Mouse (Mus musculus): ENCODE results near the gene Skint9. TPM values are rescaled to one million over a fixed set of nuclear protein-coding genes. Genes with fewer than 3 reads are reported as not detected.

Gene Skint9
- polyA plus RNA-seq (2012), result not detected in 2 replicates

DNA sequence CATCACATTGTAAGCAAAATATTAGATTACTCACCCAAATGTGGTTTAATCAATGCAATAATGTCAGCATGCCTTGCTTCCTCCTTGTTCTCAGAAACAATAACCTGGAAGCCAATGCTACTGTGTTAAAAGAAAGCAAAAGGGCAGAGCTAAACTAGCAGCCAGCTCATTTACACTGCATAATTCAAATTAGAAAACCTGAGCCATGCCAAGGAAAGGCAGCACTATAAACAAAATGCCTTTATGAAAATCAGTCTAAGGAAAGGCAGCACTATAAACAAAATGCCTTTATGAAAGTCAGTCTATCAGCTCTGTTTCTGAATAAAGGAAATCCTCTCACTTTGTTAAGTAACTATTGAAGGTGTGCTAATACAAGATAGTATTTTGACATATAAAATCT lies at the start of gene Skint9:
Gene Skint9, minus strand, starts transcription at position 101 of the 400 bp plus-strand sequence.

Other genes with a start within 250 kb of the Skint9 start
- gene Skint3, start 201.7 kb downstream of the Skint9 start, polyA plus RNA-seq (2012), result not detected in 2 replicates
- gene Skint2, start 123.2 kb upstream of the Skint9 start, polyA plus RNA-seq (2012), result not detected in 2 replicates